Mouse (Mus musculus) left cerebral cortex, adult 9 months (tissue): ENCODE measurements around the gene Prex1.

Experiments
- DNase-seq, 2 experiments: peaks; one replicate each; pipeline ENCODE4 v3.0.0; 2022; ENCODE audit warnings: low spot score in 2 of 2

Gene Prex1

DNA sequence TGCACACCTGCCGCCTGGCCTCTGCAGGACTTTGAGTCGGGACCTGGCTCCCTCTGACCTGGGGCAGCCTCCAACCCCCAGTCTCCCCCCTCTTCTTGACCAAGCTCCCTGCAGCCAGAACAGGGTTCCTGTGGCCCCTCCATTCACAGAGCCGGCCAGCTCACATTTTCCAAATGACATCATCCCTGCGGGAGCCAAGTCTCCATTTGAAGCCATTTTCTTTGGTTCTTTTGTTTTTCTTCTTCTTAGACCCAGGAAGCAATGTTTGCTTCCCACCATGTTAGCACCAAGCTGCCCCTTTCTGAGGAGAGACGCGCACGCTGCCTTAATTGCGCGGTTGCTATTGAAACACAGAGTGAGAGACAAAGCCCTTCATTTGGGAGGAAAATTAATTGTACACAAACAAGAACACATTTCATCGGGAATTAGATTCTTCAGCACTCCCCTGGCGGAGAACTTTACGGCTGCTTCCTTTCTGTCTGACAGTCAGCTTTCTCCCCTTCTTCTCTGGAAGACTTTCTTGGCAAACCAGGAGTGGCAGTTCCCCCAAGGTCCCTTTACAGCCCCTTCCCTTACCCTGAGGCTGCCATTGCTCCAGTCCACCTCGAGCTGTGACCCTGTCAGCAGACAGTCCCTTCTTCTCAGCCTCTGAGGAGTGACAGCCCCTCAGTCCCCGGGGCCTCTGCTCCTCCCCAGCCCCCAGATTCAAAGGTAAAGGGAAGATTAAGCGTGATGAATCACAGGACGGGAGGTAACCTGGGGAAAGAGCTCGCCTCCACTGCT, 196.0 kb downstream of the Prex1 start:
- peak in 1 of 2 experiments; percentile 31 for DNase-seq

DNA sequence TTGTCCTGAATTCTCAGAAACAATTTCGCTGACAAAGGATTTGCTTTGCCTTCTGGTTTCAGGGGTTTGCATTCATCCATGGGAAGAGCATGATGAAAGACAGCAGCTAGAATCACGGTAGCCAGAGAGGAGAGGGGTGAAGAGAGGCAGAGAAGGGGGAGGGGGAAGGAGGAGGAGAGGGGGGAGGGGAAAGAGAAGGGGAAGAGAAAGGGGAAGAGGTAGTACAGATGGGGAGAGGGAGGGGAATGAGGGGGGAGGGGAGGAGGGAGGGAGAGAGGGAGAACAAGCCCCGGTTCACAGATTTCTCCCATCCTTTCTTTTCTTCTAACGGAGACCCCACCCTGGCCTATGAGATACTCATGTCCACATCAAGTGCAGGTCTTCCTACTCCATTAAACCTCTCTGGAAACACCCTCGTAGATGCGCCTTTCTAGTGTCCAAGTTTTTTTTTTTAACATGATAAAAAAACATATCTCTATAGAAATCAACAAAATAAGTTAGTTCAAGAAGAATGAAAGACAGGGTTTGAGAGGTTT, 196.7 kb downstream of the Prex1 start:
- no peak for DNase-seq
